Mouse (Mus musculus): ENCODE results near the gene Krtap17-1. TPM values are rescaled to one million over a fixed set of nuclear protein-coding genes. Genes with fewer than 3 reads are reported as not detected.

Krtap17-1 gene
- polyA plus RNA-seq, 1 experiment = not detected

DNA sequence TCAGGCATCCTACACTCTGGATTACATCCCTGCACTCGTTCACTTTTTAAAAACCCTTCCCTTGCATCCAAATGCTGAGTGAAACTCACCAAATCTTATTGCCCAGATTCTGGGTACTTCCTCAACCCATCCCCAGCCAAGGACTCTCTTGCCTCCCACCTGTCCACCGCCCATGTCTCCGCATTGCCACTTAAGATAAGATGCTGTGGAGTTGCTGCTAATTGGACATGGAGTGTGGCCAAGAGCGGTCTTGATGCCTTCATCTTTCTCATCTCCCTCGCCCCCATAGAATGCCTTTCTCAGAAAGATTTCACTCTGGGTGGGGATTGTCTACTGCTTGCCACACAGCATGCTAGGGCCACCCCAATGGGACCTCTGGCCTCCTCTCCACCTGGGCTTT is 14.5 kb upstream of the Krtap17-1 start:
- H3K4me1 ChIP-seq (ENCODE audit: control insufficient read depth, insufficient read depth, low read length) = no peaks in the 10 kb centered on the region
- H3K4me3 ChIP-seq (replicated peaks; ENCODE audit: control insufficient read depth, low read depth, low read length) = no peak overlapping the region
- 77% methylated on average over 5 of the region's 5 CpGs for WGBS
- TF ChIP-seq CTCF (IDR thresholded peaks at IDR 0.05; ENCODE audit: control insufficient read depth, insufficient read depth, low read length) (no peak), POLR2A (IDR thresholded peaks at IDR 0.05; ENCODE audit: borderline replicate concordance, control insufficient read depth, low read depth, low read length) (no peak)
- no peak overlapping the region for H3K27ac ChIP-seq (ENCODE audit: control insufficient read depth, insufficient read depth, low read depth, low read length, poor library complexity)

GRCm38 (mm10) chr11:100006624-100007023 is 12.8 kb upstream of the Krtap17-1 start:
- Histone ChIP-seq H3K4me1 (ENCODE audit: control insufficient read depth, insufficient read depth, low read length) (no peaks in the 10 kb centered on the region), H3K27ac (ENCODE audit: control insufficient read depth, insufficient read depth, low read depth, low read length, poor library complexity) (no peak overlapping the region), H3K4me3 (replicated peaks; ENCODE audit: control insufficient read depth, low read depth, low read length) (no peak overlapping the region)
- 50% methylated on average over 3 of the region's 3 CpGs for WGBS
- TF ChIP-seq CTCF (IDR thresholded peaks at IDR 0.05; ENCODE audit: control insufficient read depth, insufficient read depth, low read length) (0 out of 2 replicates have a peak, but pooled peaks have one; percentile 14), POLR2A (IDR thresholded peaks at IDR 0.05; ENCODE audit: borderline replicate concordance, control insufficient read depth, low read depth, low read length) (no peak)

GRCm38 (mm10) chr11:100005905-100006304 is 12.1 kb upstream of the Krtap17-1 start:
- no peak for TF ChIP-seq CTCF (IDR thresholded peaks at IDR 0.05; ENCODE audit: control insufficient read depth, insufficient read depth, low read length)
- no peak for TF ChIP-seq POLR2A (IDR thresholded peaks at IDR 0.05; ENCODE audit: borderline replicate concordance, control insufficient read depth, low read depth, low read length)
- no peaks in the 10 kb centered on the region for H3K4me1 ChIP-seq (ENCODE audit: control insufficient read depth, insufficient read depth, low read length)
- 79% methylated on average over 8 of the region's 8 CpGs for WGBS

DNA sequence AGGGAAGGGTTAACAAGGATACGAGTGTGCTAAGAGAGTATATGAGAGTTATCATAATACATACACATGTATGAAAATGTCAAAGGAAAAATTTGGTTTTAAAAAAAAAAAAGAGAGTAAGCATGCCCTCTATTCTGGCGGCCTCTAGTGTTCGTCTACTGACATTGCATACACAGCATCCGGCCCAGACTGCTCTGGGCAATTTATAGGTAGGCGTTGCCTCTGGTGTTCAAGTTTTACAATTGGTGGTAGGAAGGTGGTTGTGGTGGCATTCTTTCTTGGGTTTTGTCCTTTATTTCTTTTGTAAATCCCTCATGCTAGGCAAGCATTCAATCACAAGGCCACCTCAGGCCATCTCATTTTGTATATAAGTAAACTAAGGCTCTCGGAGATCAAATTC is 11.1 kb upstream of the Krtap17-1 start:
- H3K4me3 ChIP-seq (replicated peaks; ENCODE audit: control insufficient read depth, low read depth, low read length) = no peak overlapping the region
- no peak overlapping the region for H3K27ac ChIP-seq (ENCODE audit: control insufficient read depth, insufficient read depth, low read depth, low read length, poor library complexity)
- TF ChIP-seq POLR2A (IDR thresholded peaks at IDR 0.05; ENCODE audit: borderline replicate concordance, control insufficient read depth, low read depth, low read length) (no peak), CTCF (IDR thresholded peaks at IDR 0.05; ENCODE audit: control insufficient read depth, insufficient read depth, low read length) (peak; percentile 34; the same call in 1 of the 2 replicates)
- no peaks in the 10 kb centered on the region for H3K4me1 ChIP-seq (ENCODE audit: control insufficient read depth, insufficient read depth, low read length)
- 23% methylated on average over 6 of the region's 6 CpGs for WGBS

More at GRCm38 (mm10) chr11:100005905-100006304, 12.1 kb upstream of the Krtap17-1 start:
- Histone ChIP-seq H3K4me3 (replicated peaks; ENCODE audit: control insufficient read depth, low read depth, low read length) (no peak overlapping the region), H3K27ac (ENCODE audit: control insufficient read depth, insufficient read depth, low read depth, low read length, poor library complexity) (no peak overlapping the region)

GRCm38 (mm10) chr11:99999091-99999490 is 5.3 kb upstream of the Krtap17-1 start:
- WGBS = 84% methylated on average over 7 of the region's 7 CpGs
- Histone ChIP-seq H3K4me1 (ENCODE audit: control insufficient read depth, insufficient read depth, low read length) (no peaks in the 10 kb centered on the region), H3K27ac (ENCODE audit: control insufficient read depth, insufficient read depth, low read depth, low read length, poor library complexity) (no peak overlapping the region), H3K4me3 (replicated peaks; ENCODE audit: control insufficient read depth, low read depth, low read length) (no peak overlapping the region)
- TF ChIP-seq POLR2A (IDR thresholded peaks at IDR 0.05; ENCODE audit: borderline replicate concordance, control insufficient read depth, low read depth, low read length) (no peak), CTCF (IDR thresholded peaks at IDR 0.05; ENCODE audit: control insufficient read depth, insufficient read depth, low read length) (no peak)

DNA sequence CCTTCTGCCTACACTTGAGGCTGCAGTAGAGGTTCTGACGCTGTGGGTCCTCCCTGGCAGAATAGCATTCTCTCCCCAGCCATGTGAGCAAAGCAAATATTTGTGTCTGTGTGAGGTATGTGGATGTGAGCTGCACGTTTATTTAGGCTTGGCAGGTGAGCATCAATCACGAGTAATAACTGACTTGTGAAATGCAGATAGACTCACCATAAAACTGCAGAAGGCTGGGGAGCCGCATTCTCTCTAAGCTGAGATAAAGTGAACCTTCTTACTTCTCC is 529 bp upstream of the Krtap17-1 start:
- Histone ChIP-seq H3K27ac (ENCODE audit: control insufficient read depth, insufficient read depth, low read depth, low read length, poor library complexity) (no peak overlapping the region), H3K4me1 (ENCODE audit: control insufficient read depth, insufficient read depth, low read length) (no peaks in the 10 kb centered on the region; the same call in 1 of the 2 replicates), H3K4me3 (replicated peaks; ENCODE audit: control insufficient read depth, low read depth, low read length) (no peak overlapping the region)
- WGBS = 55% methylated on average over 4 of the region's 4 CpGs
- TF ChIP-seq CTCF (IDR thresholded peaks at IDR 0.05; ENCODE audit: control insufficient read depth, insufficient read depth, low read length) = no peak
- TF ChIP-seq POLR2A (IDR thresholded peaks at IDR 0.05; ENCODE audit: borderline replicate concordance, control insufficient read depth, low read depth, low read length) = no peak

DNA sequence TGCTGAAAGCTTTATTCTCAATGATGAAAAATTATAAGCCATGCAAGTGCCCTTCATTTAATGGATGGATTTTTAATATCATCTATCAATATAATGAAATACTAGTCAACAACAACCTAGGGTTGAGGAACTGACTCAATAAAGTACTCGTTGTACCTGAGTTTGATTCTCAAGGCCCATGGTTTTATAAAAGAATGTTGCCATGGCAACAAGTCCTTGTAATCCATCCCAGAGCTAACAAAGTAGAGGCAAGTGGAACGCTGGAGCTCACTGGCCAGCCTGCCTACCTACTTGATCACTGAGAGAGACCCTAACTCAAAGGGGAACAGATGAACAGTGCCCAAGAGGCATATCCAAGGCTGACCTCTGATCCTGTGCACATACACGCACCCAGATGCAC is 3.2 kb downstream of the Krtap17-1 start:
- WGBS = 77% methylated on average over 3 of the region's 3 CpGs
- H3K27ac ChIP-seq (ENCODE audit: control insufficient read depth, insufficient read depth, low read depth, low read length, poor library complexity) = no peak overlapping the region
- H3K4me3 ChIP-seq (replicated peaks; ENCODE audit: control insufficient read depth, low read depth, low read length) = no peak overlapping the region
- no peaks in the 10 kb centered on the region; the same call in 1 of the 2 replicates for H3K4me1 ChIP-seq (ENCODE audit: control insufficient read depth, insufficient read depth, low read length)
- TF ChIP-seq CTCF (IDR thresholded peaks at IDR 0.05; ENCODE audit: control insufficient read depth, insufficient read depth, low read length) (no peak), POLR2A (IDR thresholded peaks at IDR 0.05; ENCODE audit: borderline replicate concordance, control insufficient read depth, low read depth, low read length) (no peak)

- H3K27ac ChIP-seq (ENCODE audit: control insufficient read depth, insufficient read depth, low read depth, low read length, poor library complexity) = no peak overlapping the region
- WGBS = 72% methylated on average over 6 of the region's 6 CpGs
- TF ChIP-seq POLR2A (IDR thresholded peaks at IDR 0.05; ENCODE audit: borderline replicate concordance, control insufficient read depth, low read depth, low read length) (no peak), CTCF (IDR thresholded peaks at IDR 0.05; ENCODE audit: control insufficient read depth, insufficient read depth, low read length) (no peak)
- no peaks in the 10 kb centered on the region; the same call in 1 of the 2 replicates for H3K4me1 ChIP-seq (ENCODE audit: control insufficient read depth, insufficient read depth, low read length)
- H3K4me3 ChIP-seq (replicated peaks; ENCODE audit: control insufficient read depth, low read depth, low read length) = no peak overlapping the region
Observed at GRCm38 (mm10) chr11:99989881-99990405, 3.9 kb downstream of the Krtap17-1 start.

DNA sequence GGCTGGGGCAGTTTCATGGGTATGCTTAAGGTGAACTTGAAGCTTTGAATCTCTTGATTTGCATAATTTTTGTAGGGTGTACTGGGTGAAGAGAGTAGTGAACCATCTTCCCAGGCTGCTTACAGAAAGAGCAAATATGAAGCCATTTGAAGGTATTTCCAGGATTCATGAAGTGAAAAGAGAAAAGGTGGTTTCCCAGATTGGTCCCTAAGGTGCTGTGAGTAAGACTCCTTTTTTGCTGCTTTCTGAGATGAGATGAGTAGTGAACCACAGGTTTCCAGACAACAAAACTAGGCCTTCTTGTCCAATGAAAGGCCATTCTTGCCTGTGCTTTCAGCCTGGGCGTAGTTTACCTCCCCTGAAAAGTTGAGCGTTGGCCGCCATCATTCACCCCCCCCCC is 5.3 kb downstream of the Krtap17-1 start:
- WGBS = 80% methylated on average over 3 of the region's 3 CpGs
- Histone ChIP-seq H3K4me3 (replicated peaks; ENCODE audit: control insufficient read depth, low read depth, low read length) (no peak overlapping the region), H3K4me1 (ENCODE audit: control insufficient read depth, insufficient read depth, low read length) (no peaks in the 10 kb centered on the region; the same call in 1 of the 2 replicates), H3K27ac (ENCODE audit: control insufficient read depth, insufficient read depth, low read depth, low read length, poor library complexity) (no peak overlapping the region)
- TF ChIP-seq CTCF (IDR thresholded peaks at IDR 0.05; ENCODE audit: control insufficient read depth, insufficient read depth, low read length) (no peak), POLR2A (IDR thresholded peaks at IDR 0.05; ENCODE audit: borderline replicate concordance, control insufficient read depth, low read depth, low read length) (no peak)

All from bone marrow, adult 2 months (tissue).